Mouse (Mus musculus) granulocyte monocyte progenitor cell, adult 5-6 weeks (primary cell): ENCODE results near the gene Tom1l2. TPM values are rescaled to one million over a fixed set of nuclear protein-coding genes. Genes with fewer than 3 reads are reported as not detected.
A peak's percentile ranks its signal among the peaks of the same experiment; 100 is the strongest.

ENCODE experiments used
- ATAC-seq: replicated peaks from 2 replicates; pipeline ENCODE4 v1.8.0; 2016; ENCODE audit warnings: mild to moderate bottlenecking, moderate TSS enrichment, inconsistent platforms; ENCODE audit not compliant: poor library complexity, severe bottlenecking
- total RNA-seq, 2 experiments: library from RNA; stranded (forward) in 1 of 2; stranded (reverse) in 1 of 2; fragments of 200-712, 200-1000 nt in 1 of 2; fragments of >200 nt in 1 of 2; fragmentation: Nextera tagmentation in 1 of 2; gene quantifications; 2 replicates each; pipeline ENCODE4 v1.2.3; 2014 to 2017

Tom1l2 gene
- total RNA-seq, 2 experiments from 2014 or later, result 3.3 to 16.8 TPM

GRCm38 (mm10) chr11:60211152-60211551, 141.6 kb downstream of the Tom1l2 start:
- ATAC-seq, result no peak

- peak; percentile 90 for ATAC-seq
These were observed 142.4 kb downstream of the Tom1l2 start for GRCm38 (mm10) chr11:60210305-60210724.

GRCm38 (mm10) chr11:60209933-60210249, 142.8 kb downstream of the Tom1l2 start:
- ATAC-seq, result no peak

GRCm38 (mm10) chr11:60209217-60209932, 143.3 kb downstream of the Tom1l2 start:
- ATAC-seq, result no peak

- no peak for ATAC-seq
These were observed 144.0 kb downstream of the Tom1l2 start for GRCm38 (mm10) chr11:60208712-60209111.

GRCm38 (mm10) chr11:60208201-60208600, 144.5 kb downstream of the Tom1l2 start:
- ATAC-seq, result no peak

GRCm38 (mm10) chr11:60206207-60206606, 146.5 kb downstream of the Tom1l2 start:
- no peak for ATAC-seq

- peak; percentile 52 for ATAC-seq
These were observed 147.7 kb downstream of the Tom1l2 start for GRCm38 (mm10) chr11:60205026-60205425.

- no peak for ATAC-seq
These were observed 149.7 kb downstream of the Tom1l2 start for GRCm38 (mm10) chr11:60202710-60203638.

GRCm38 (mm10) chr11:60200384-60200783, 152.3 kb downstream of the Tom1l2 start:
- no peak for ATAC-seq

- ATAC-seq, result peak; percentile 83
These were observed 153.0 kb downstream of the Tom1l2 start for GRCm38 (mm10) chr11:60199702-60200184.

- no peak for ATAC-seq
These were observed 154.1 kb downstream of the Tom1l2 start for GRCm38 (mm10) chr11:60198651-60199050.

- ATAC-seq, result no peak
These were observed 154.6 kb downstream of the Tom1l2 start for GRCm38 (mm10) chr11:60197998-60198619.

GRCm38 (mm10) chr11:60196344-60196743, 156.4 kb downstream of the Tom1l2 start:
- no peak for ATAC-seq

GRCm38 (mm10) chr11:60195108-60195507, 157.6 kb downstream of the Tom1l2 start:
- no peak for ATAC-seq

GRCm38 (mm10) chr11:60193556-60193955, 159.1 kb downstream of the Tom1l2 start:
- ATAC-seq, result no peak

- no peak for ATAC-seq
These were observed 160.2 kb downstream of the Tom1l2 start for GRCm38 (mm10) chr11:60192534-60192933.

GRCm38 (mm10) chr11:60190055-60190641, 162.6 kb downstream of the Tom1l2 start:
- ATAC-seq, result no peak

- no peak for ATAC-seq
These were observed 163.1 kb downstream of the Tom1l2 start for GRCm38 (mm10) chr11:60189501-60190040.

GRCm38 (mm10) chr11:60188275-60188853, 164.3 kb downstream of the Tom1l2 start:
- no peak for ATAC-seq
